Mouse (Mus musculus): Measurements from ENCODE around the gene Ms4a6b.

DNA sequence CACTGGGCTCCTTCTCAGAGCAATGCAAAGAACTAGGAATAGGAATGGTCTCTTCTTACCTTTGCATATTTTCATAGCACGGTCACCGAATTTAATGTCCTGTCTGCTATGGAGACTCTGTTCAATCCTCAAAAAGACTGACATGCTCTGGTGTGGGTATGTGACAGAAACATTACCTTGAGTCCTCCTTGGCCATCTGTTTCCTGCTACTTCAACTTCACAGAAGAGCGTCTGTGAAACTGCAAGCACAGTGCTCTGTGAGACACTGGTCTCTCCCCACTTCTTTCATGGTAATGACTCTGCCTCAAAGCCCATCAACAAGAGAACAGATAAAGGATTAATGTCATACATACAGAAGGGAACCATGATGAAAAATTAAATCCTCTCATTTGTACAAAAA, 31.9 kb upstream of the Ms4a6b start:
- TF ChIP-seq CTCF (IDR thresholded peaks at IDR 0.05; ENCODE audit: control insufficient read depth, insufficient read depth, insufficient replicate concordance, low read depth, low read length): no peak
- no peak for TF ChIP-seq POLR2A (IDR thresholded peaks at IDR 0.05; ENCODE audit: control insufficient read depth, low read depth, low read length)

All from testis, adult 2 months (tissue).